ENCODE assay signal across 12 mouse cellular contexts in genomic region chr6:56458098-56458497, GRCm38 (mm10).
DNase-seq lines count a peak whose midpoint lies in the region; ATAC-seq and TF ChIP-seq lines count a peak whose summit lies in the region.
"Had no signal": no experiment of that assay in that cellular context is flagged by ENCODE, and none has a peak within 500 bp of the region (broad histone marks: within the 10 kb centered on the region; RNA-seq: fewer than 3 reads in every experiment).

No protein-coding gene starts in this region.

- H3K9ac ChIP-seq in kidney, embryonic 15.5 days: no peak overlapping the region
- H3K9ac ChIP-seq: forebrain, embryonic 15.5 days; heart, embryonic 15.5 days; liver, embryonic 15.5 days had no signal

- no peak overlapping the region for H3K4me3 ChIP-seq in kidney, adult 2 months (ENCODE audit: insufficient read depth, low read depth, low read length)
- no peak overlapping the region for H3K4me3 ChIP-seq in kidney, embryonic 15.5 days (replicated peaks)
- H3K4me3 ChIP-seq: forebrain, embryonic 15.5 days; heart, embryonic 15.5 days; liver, embryonic 15.5 days had no signal

- no peak for TF ChIP-seq POLR2A in kidney, adult 2 months (IDR thresholded peaks at IDR 0.05; ENCODE audit: low read depth, low read length)

- no peaks in the 10 kb centered on the region for H3K9me3 ChIP-seq in kidney, embryonic 15.5 days (replicated peaks)
- H3K9me3 ChIP-seq: forebrain, embryonic 15.5 days; heart, embryonic 15.5 days; liver, embryonic 15.5 days had no signal

- H3K4me2 ChIP-seq in kidney, embryonic 15.5 days: no peak overlapping the region
- H3K4me2 ChIP-seq: forebrain, embryonic 15.5 days; heart, embryonic 15.5 days; liver, embryonic 15.5 days had no signal

- H3K27me3 ChIP-seq in kidney, adult 2 months (replicated peaks; ENCODE audit: control insufficient read depth, insufficient read depth, low read length): no peaks in the 10 kb centered on the region
- H3K27me3 ChIP-seq in kidney, embryonic 15.5 days: no peaks in the 10 kb centered on the region
- H3K27me3 ChIP-seq: forebrain, embryonic 15.5 days; heart, embryonic 15.5 days; liver, embryonic 15.5 days had no signal

- H3K4me1 ChIP-seq in kidney, adult 2 months (ENCODE audit: control insufficient read depth, insufficient read depth, low read length): no peaks in the 10 kb centered on the region
- no peaks in the 10 kb centered on the region for H3K4me1 ChIP-seq in kidney, embryonic 15.5 days
- H3K4me1 ChIP-seq: forebrain, embryonic 15.5 days; heart, embryonic 15.5 days; liver, embryonic 15.5 days had no signal

- peak; percentile 25; the same call in 1 of the 2 replicates for TF ChIP-seq CTCF in kidney, adult 2 months (conservative IDR thresholded peaks at IDR 0.05; ENCODE audit: insufficient read depth, insufficient read length, low read depth, low read length)

- no peak overlapping the region for H3K27ac ChIP-seq in kidney, adult 2 months (ENCODE audit: insufficient read depth, low read depth, low read length)
- no peak overlapping the region for H3K27ac ChIP-seq in kidney, embryonic 15.5 days
- H3K27ac ChIP-seq: forebrain, embryonic 15.5 days; heart, embryonic 15.5 days; liver, embryonic 15.5 days had no signal

- 45% methylated on average over 3 of the region's 3 CpGs for WGBS in kidney, adult 2 months
- whole genome bisulfite sequencing in kidney, embryonic 15.5 days: 52% methylated on average over 3 of the region's 3 CpGs

- no peak for DNase-seq in kidney, adult 2 months
- peak; percentile 11 for DNase-seq in retina, postnatal 1 day
- no peak for DNase-seq in retina, embryonic 14.5 days (ENCODE audit: low spot score)
- peak; percentile 48 for DNase-seq in R1 (ENCODE audit: low read depth, low spot score)
- DNase-seq in mesoderm, embryonic 11.5 days (ENCODE audit: low read depth, low spot score): peak; percentile 24
- DNase-seq in adrenal gland, postnatal 25 days: no peak
- DNase-seq in left cerebral cortex, adult 18-20 months (ENCODE audit: low spot score in 2 of 2): no peak

- no peak for ATAC-seq in kidney, embryonic 15.5 days (replicated peaks; ENCODE audit: low FRiP score)
- ATAC-seq: activated CD4-positive, CD25-positive, alpha-beta regulatory T cell, adult 4 months; forebrain, embryonic 15.5 days had no signal

- no peaks in the 10 kb centered on the region for H3K36me3 ChIP-seq in kidney, adult 2 months (ENCODE audit: control insufficient read depth, insufficient read depth, low read length)
- H3K36me3 ChIP-seq in kidney, embryonic 15.5 days: no peaks in the 10 kb centered on the region
- H3K36me3 ChIP-seq: forebrain, embryonic 15.5 days; heart, embryonic 15.5 days; liver, embryonic 15.5 days had no signal

Comparison
In these comparisons a context has a peak if more than half of its experiments do, and no peak if none do; other contexts are left out.
1. DNase-seq: peak in retina, postnatal 1 day (single experiment), R1 (single experiment) and mesoderm, embryonic 11.5 days (single experiment); none in kidney, adult 2 months (single experiment), retina, embryonic 14.5 days (single experiment), adrenal gland, postnatal 25 days (single experiment) and left cerebral cortex, adult 18-20 months (0 of 2).